Mouse (Mus musculus) hindbrain, embryonic 12.5 days (tissue): ENCODE data around the gene Depdc1b. TPM values are rescaled to one million over a fixed set of nuclear protein-coding genes. Genes with fewer than 3 reads are reported as not detected.

Experiments used
- ATAC-seq: fragments of 200-750 bp; cut with Nextera tagmentation; 2 replicates; pipeline ENCODE4 v1.8.0; 2017; ENCODE audit warnings: moderate TSS enrichment; ENCODE audit not compliant: low FRiP score
- H3K27ac ChIP-seq: fragments of 300-500 bp; sonication (generic); 2 replicates; pipeline ENCODE4 v1.5.1; 2016; ENCODE audit warnings: mild to moderate bottlenecking
- H3K27me3 ChIP-seq: fragments of 300-500 bp; sonication (generic); 2 replicates; pipeline ENCODE4 v1.6.1; 2016; ENCODE audit warnings: mild to moderate bottlenecking
- H3K36me3 ChIP-seq: fragments of 300-500 bp; sonication (generic); 2 replicates; pipeline ENCODE4 v1.6.1; 2016; ENCODE audit warnings: mild to moderate bottlenecking
- H3K4me1 ChIP-seq: fragments of 300-500 bp; sonication (generic); 2 replicates; pipeline ENCODE4 v1.6.1; 2016
- H3K4me2 ChIP-seq: fragments of 300-500 bp; sonication (generic); replicated peaks from 2 replicates; pipeline ENCODE4 v1.6.1; 2016; ENCODE audit warnings: mild to moderate bottlenecking
- H3K4me3 ChIP-seq: fragments of 300-500 bp; sonication (generic); 2 replicates; pipeline ENCODE4 v1.5.1; 2016; ENCODE audit warnings: mild to moderate bottlenecking
- H3K9ac ChIP-seq: fragments of 300-500 bp; sonication (generic); 2 replicates; pipeline ENCODE4 v1.6.1; 2016; ENCODE audit warnings: mild to moderate bottlenecking, moderate library complexity
- H3K9me3 ChIP-seq: fragments of 300-500 bp; sonication (generic); replicated peaks from 2 replicates; pipeline ENCODE4 v1.6.1; 2016; ENCODE audit warnings: mild to moderate bottlenecking
- WGBS: fragments of 180-500 bp; shearing (Covaris S2); methylation state at CpG from one replicate; pipeline ENCODE4 v1.1.7; 2016; 5-methylcytosine and 5-hydroxymethylcytosine counted together
- polyA plus RNA-seq: library from polyadenylated mRNA; unstranded; fragments of >200 nt; fragmentation: Nextera tagmentation; extraction: Ambion mirVana; gene quantifications from 2 replicates; pipeline ENCODE4 v1.2.1, GENCODE M21; 2016

Depdc1b gene
- polyA plus RNA-seq, 1 experiment from 2014 or later: 9.2 TPM

DNA sequence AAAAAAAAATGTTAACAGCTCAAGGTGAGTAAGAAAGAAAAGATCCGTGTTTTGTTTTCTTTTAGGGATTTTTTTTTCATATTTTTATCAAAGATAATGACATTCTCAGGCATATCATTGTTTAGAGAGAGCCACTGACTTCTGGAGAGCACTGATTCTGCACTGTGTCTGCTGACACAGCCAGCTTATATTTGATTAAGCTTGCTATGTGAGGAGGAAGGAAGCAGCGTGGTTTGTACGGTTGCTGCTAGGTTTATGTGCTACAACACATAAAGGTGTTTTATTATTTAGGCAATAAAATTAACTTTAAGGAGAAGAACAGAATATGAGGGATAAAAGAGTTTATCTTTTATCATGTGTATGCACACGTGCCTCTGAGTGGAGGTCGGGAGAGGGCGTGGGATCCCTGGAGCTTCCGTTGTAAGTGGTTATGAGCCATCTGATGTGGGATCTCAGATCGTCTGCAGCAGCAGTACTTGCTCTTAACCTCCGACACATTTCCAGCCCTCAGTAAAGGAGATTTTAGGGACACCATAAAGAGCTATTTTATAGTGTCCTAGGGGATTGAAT lies 55.3 kb downstream of the Depdc1b start:
- Histone ChIP-seq H3K4me1 (no peaks in the 10 kb centered on the region), H3K9me3 (no peaks in the 10 kb centered on the region), H3K36me3 (peaks cover 7% of the 10 kb centered on the region; the same call in 1 of the 2 replicates), H3K27me3 (no peaks in the 10 kb centered on the region), H3K4me2 (no peak overlapping the region), H3K27ac (no peak overlapping the region), H3K9ac (no peak overlapping the region), H3K4me3 (no peak overlapping the region)
- ATAC-seq: no peak
- WGBS: 81% methylated on average over 9 of the region's 9 CpGs

DNA sequence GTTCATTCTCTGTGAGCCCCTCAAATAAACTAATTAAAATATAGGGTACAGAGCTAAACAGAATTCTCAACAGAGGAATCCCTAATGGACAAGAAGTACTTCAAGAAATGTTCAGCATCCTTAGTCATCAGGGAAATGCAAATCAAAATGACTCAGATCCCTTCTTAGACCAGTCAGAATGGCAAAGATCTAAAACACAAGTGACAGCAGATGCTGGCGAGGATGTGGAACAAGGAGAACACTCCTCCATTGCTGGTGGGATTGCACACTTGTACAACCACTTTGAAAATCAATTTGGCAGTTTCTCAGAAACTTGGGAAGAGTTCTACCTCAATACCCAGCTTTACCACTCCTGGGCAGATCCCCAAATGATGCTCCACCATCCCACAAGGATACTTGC lies 57.1 kb downstream of the Depdc1b start:
- Histone ChIP-seq H3K27ac (no peak overlapping the region), H3K9me3 (no peaks in the 10 kb centered on the region), H3K4me3 (no peak overlapping the region), H3K36me3 (peaks cover 4% of the 10 kb centered on the region; the same call in 1 of the 2 replicates), H3K4me1 (no peaks in the 10 kb centered on the region), H3K4me2 (no peak overlapping the region), H3K27me3 (no peaks in the 10 kb centered on the region), H3K9ac (no peak overlapping the region)
- WGBS: 89% methylated on average over 1 of the region's 1 CpGs
- ATAC-seq: no peak

DNA sequence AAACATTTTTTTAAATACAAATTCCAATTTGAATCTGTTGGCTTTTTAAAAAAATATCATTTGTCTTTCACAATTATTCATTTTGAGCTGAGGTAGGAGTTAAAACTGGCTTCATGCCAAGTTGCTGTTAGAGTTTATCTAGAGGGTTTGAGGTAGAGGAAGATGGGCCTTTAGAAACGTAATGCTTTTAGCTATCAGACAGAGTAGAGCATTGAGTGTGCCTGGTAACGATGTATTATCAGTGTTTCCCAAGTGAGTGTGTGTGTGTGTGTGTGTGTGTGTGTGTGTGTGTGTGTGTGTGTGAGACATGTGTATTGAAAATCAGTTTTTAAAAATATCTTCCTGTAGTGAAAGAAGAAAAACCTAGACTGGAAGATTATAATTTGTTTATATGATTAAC lies 60.5 kb downstream of the Depdc1b start:
- WGBS: 91% methylated on average over 2 of the region's 2 CpGs

DNA sequence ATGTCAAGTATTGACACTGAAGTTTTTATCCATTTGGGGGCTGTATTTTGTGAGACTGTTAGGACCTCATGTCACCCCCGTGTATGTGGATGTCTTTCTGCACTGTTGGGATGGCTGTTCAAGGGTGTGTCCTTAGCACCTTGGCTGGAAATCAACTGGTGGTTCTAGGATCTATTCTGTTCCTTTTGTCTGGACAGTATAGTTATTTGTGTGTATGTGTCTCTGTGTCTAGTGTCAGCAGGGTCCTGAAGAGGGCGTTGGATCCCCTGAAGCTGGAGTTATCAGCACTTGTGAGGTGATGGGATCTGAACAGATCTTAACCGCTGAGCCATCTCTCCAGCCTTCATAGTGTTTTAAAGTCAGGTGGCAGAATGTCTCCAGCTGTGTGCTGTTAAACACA lies 65.0 kb downstream of the Depdc1b start:
- Histone ChIP-seq H3K27me3 (no peaks in the 10 kb centered on the region), H3K4me3 (no peak overlapping the region), H3K9ac (no peak overlapping the region), H3K27ac (no peak overlapping the region), H3K4me2 (no peak overlapping the region), H3K4me1 (no peaks in the 10 kb centered on the region), H3K36me3 (peaks cover 10% of the 10 kb centered on the region; the same call in 1 of the 2 replicates), H3K9me3 (no peaks in the 10 kb centered on the region)
- 90% methylated on average over 3 of the region's 3 CpGs for WGBS
- ATAC-seq: no peak

More for the DNA sequence above, 60.5 kb downstream of the Depdc1b start:
- Histone ChIP-seq H3K9me3 (no peaks in the 10 kb centered on the region), H3K4me3 (no peak overlapping the region), H3K4me2 (no peak overlapping the region), H3K27me3 (no peaks in the 10 kb centered on the region), H3K27ac (no peak overlapping the region), H3K4me1 (no peaks in the 10 kb centered on the region), H3K9ac (no peak overlapping the region), H3K36me3 (peaks cover 4% of the 10 kb centered on the region; the same call in 1 of the 2 replicates)
- ATAC-seq: no peak

DNA sequence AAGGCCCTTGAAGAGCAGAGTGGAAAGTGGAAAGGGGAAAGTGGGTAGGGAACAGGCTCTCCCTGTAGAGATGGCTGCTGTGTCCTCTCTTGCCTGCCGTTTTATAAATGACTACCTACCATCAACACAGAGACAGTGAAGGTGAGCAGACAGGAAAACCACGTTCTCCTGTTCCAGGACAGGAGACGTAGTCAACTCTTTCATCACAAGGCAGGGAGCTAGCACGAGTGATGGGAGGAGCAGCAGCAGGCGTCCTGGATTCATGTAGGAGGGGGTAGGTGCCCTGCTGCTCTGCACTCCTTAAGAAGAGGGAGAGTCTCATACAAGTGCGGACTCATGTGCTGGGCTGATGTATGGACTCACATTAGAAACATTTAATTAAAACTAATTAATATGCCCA lies 66.9 kb downstream of the Depdc1b start:
- Histone ChIP-seq H3K27ac (no peak overlapping the region), H3K9ac (no peak overlapping the region), H3K9me3 (no peaks in the 10 kb centered on the region), H3K4me2 (no peak overlapping the region), H3K4me3 (no peak overlapping the region), H3K36me3 (peaks cover 10% of the 10 kb centered on the region; the same call in 1 of the 2 replicates), H3K4me1 (no peaks in the 10 kb centered on the region), H3K27me3 (no peaks in the 10 kb centered on the region)
- no peak for ATAC-seq
- 74% methylated on average over 6 of the region's 6 CpGs for WGBS

DNA sequence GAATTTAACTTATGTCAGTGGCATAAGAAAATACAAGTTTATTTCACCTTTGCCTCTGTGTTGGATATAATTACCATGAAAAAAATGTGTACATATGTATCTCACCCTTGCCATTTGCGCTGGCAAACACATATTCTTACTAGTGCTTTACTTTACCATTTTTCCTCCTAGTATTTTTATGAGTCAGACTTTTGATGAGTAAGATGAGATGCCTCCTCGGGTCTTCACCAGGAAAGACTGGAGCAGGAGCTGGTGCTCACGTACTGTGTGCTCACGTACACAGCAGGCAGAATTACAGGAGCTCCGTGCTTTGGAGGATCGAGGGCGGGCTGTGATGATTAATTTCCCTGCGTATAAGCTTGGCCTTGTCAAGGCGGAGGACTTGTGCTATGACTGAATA lies 69.9 kb downstream of the Depdc1b start:
- Histone ChIP-seq H3K4me1 (no peaks in the 10 kb centered on the region), H3K27ac (no peak overlapping the region), H3K9me3 (no peaks in the 10 kb centered on the region), H3K9ac (no peak overlapping the region), H3K4me3 (no peak overlapping the region), H3K27me3 (no peaks in the 10 kb centered on the region), H3K4me2 (no peak overlapping the region), H3K36me3 (peaks cover 10% of the 10 kb centered on the region; the same call in 1 of the 2 replicates)
- ATAC-seq: no peak
- WGBS: 78% methylated on average over 9 of the region's 9 CpGs

DNA sequence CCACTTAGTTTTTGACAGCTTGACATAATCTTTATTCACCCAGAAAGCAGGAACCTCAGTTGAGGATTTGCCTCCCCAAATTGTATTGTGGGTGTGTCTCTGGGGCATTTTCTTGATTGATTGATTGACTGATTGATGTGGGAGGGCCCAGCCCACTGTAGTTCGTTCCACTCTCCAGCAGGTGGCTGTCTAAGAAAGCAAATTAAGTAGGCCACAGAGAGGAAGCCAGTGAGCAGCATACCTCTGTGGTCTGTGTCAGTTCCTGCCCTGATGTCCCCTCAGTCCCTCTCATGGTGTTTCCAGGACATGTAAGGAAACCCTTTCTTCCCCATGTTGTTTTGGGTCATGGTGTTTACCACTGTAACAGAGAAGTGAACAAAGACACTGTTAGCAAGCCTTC lies 74.4 kb downstream of the Depdc1b start:
- Histone ChIP-seq H3K9ac (no peak overlapping the region), H3K36me3 (no peaks in the 10 kb centered on the region), H3K27ac (no peak overlapping the region), H3K9me3 (no peaks in the 10 kb centered on the region), H3K4me2 (no peak overlapping the region), H3K4me1 (no peaks in the 10 kb centered on the region), H3K4me3 (no peak overlapping the region), H3K27me3 (no peaks in the 10 kb centered on the region)
- ATAC-seq: peak; percentile 43; the same call in 1 of the 2 replicates
- 3% methylated on average over 1 of the region's 1 CpGs for WGBS

DNA sequence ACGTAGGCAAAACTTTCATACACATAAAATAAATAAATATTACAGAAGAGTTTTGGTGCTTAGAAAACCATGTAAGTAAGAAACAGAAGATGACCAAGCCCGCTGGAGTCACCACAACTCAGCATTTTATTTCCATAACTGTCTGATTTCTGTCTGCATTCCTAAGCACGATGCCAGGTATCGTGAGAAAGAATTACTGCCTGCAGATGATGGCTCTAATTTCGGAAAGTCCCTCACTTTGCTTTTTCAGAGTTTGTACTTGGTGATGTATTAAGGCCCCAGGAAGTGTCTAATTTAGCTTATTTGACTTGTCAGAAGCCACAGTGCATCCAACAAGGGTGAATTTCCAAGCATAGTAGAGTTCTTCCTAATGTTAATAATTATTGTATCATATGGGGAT lies 87.1 kb downstream of the Depdc1b start:
- H3K27ac ChIP-seq: no peak overlapping the region
- H3K4me1 ChIP-seq: no peaks in the 10 kb centered on the region
- WGBS: 88% methylated on average over 5 of the region's 5 CpGs

DNA sequence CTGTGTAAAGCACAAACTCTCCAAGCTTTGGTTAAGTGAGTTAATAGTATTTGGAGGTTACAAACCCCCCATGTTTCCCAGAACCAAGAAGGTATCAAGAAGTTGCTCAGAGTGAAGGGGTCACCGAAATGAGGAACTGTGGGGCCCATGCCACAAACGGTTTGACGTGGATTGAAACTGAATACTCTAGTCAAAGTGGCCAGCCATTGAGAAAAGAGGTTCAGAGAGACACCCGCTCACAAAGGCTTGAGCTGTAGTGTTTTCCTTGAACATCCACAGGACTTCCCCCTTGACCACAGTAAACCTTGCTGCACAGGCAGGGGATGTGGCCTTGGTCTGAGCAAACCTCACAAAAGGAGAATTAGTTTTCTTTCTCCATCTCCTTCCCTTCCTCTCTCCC lies 88.2 kb downstream of the Depdc1b start:
- ATAC-seq: no peak
- no peak overlapping the region for H3K27ac ChIP-seq
- H3K27me3 ChIP-seq: no peaks in the 10 kb centered on the region
- H3K4me3 ChIP-seq: no peak overlapping the region
- H3K4me2 ChIP-seq: no peak overlapping the region
- WGBS: 83% methylated on average over 4 of the region's 4 CpGs
- H3K4me1 ChIP-seq: no peaks in the 10 kb centered on the region
- peaks cover 4% of the 10 kb centered on the region; the same call in 1 of the 2 replicates for H3K36me3 ChIP-seq
- H3K9ac ChIP-seq: no peak overlapping the region
- no peaks in the 10 kb centered on the region for H3K9me3 ChIP-seq

More for the DNA sequence above, 87.1 kb downstream of the Depdc1b start:
- Histone ChIP-seq H3K4me2 (no peak overlapping the region), H3K36me3 (peaks cover 4% of the 10 kb centered on the region; the same call in 1 of the 2 replicates), H3K9me3 (no peaks in the 10 kb centered on the region), H3K4me3 (no peak overlapping the region), H3K9ac (no peak overlapping the region), H3K27me3 (no peaks in the 10 kb centered on the region)
- ATAC-seq: no peak

DNA sequence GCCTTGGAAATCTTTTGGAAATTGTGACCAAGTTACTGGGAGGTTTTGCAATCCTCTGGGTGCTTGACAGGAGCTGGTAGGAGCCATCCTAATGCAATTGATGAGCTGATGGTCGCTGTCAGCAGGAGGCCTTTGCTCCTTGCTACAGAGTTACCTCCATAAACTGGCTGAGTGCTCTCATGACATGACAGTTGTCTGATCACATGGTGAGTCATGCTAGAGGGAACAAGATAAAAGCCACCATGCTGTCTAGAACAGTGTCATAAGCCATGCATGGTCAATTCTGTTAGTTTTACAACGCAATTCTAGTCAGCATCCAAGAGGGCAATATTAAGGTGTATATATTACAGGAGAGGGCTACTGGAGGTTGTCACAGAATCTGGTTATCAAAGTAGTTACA lies 99.3 kb downstream of the Depdc1b start:
- no peaks in the 10 kb centered on the region for H3K27me3 ChIP-seq
- H3K9ac ChIP-seq: no peak overlapping the region
- ATAC-seq: 0 out of 2 replicates have a peak, but pooled peaks have one; percentile 16
- H3K36me3 ChIP-seq: no peaks in the 10 kb centered on the region
- H3K27ac ChIP-seq: no peak overlapping the region
- WGBS: 74% methylated on average over 2 of the region's 2 CpGs
- H3K4me3 ChIP-seq: no peak overlapping the region
- no peaks in the 10 kb centered on the region for H3K4me1 ChIP-seq
- no peaks in the 10 kb centered on the region for H3K9me3 ChIP-seq
- H3K4me2 ChIP-seq: no peak overlapping the region

DNA sequence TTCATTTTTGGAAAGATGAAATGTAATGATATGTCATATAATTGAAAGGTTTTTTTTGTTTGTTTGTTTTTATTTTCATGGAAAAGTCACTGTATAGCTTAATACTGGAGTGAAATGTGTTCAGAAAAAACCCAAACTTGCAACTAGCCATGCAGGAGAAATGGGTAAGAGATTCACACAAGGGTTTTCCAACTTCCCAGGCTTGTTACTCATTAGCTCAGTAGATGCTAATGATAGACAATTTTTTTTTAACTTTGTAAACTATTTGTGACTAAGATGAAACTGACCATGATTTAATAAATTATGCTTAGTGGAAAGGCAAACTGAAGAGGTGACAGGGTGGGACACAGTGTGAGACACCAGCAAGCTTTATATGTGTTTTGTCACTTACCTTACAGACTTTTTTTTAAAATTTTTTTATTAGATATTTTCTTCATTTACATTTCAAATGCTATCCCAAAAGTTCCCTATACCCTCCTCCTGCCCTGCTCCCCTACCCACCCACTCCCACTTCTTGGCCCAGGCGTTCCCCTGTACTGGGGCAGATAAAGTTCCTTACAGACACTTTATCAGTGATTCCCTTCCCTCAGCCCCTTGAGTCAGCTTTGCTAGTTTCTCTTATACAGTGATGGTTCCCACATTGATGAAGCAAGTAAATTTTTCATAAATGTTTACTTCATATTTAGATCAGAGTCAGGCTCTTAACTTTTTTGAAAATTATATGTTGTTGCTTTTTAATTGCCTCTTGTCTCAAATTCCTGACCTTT lies 102.8 kb downstream of the Depdc1b start:
- 90% methylated on average over 1 of the region's 1 CpGs for WGBS
- no peaks in the 10 kb centered on the region for H3K4me1 ChIP-seq
- no peak overlapping the region for H3K27ac ChIP-seq
- no peak overlapping the region for H3K4me3 ChIP-seq
- no peak overlapping the region for H3K4me2 ChIP-seq
- no peak overlapping the region for H3K9ac ChIP-seq
- no peaks in the 10 kb centered on the region for H3K9me3 ChIP-seq
- H3K36me3 ChIP-seq: no peaks in the 10 kb centered on the region
- ATAC-seq: no peak
- no peaks in the 10 kb centered on the region for H3K27me3 ChIP-seq

DNA sequence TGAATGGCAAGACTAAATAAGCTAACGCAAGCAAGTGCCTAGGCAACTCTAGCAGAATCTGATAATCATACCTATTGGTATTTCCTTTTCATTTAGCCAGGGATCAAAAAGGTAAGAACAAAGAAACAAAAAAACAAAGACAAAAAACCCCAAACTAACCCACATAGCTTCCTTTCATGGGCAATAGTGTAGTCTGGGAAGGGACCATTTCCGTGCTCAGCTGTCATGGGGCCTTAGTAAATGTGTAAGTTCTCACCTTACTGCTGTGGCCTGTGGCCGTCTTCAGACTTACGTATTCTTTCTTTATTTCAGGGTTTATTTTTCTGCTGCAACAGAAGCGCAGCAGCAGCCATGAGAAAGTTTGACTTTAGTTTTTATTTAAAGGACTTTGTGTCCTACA lies 110.2 kb downstream of the Depdc1b start:
- Histone ChIP-seq H3K36me3 (no peaks in the 10 kb centered on the region), H3K4me3 (no peak overlapping the region), H3K9ac (no peak overlapping the region), H3K4me1 (no peaks in the 10 kb centered on the region), H3K27me3 (no peaks in the 10 kb centered on the region), H3K9me3 (no peaks in the 10 kb centered on the region), H3K4me2 (no peak overlapping the region), H3K27ac (no peak overlapping the region)
- ATAC-seq: no peak
- 72% methylated on average over 5 of the region's 5 CpGs for WGBS

DNA sequence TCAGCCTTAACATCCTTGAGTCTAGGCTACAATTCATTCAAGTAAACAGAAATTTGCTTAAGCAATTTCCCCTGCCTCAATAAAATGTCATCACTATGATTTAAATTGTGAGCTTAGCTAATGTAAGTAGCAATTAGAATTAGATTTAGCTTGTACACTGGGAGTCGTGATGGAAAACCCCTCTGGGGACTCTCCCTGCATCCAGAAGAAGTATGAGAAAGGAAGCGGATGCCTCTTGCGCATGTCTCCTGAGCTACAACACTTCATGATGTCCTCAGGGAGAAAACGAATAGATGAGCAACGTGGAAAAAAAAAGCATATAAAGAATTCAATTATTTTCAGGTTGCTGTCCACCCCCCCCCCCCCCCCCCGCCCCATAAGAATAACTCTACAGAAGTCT lies 112.7 kb downstream of the Depdc1b start:
- Histone ChIP-seq H3K27ac (no peak overlapping the region), H3K36me3 (no peaks in the 10 kb centered on the region), H3K9me3 (no peaks in the 10 kb centered on the region), H3K4me1 (no peaks in the 10 kb centered on the region), H3K4me3 (no peak overlapping the region), H3K4me2 (no peak overlapping the region), H3K9ac (no peak overlapping the region), H3K27me3 (no peaks in the 10 kb centered on the region)
- WGBS: 76% methylated on average over 6 of the region's 6 CpGs
- ATAC-seq: no peak
